Mouse (Mus musculus) telencephalon, adult 2 months (tissue): ENCODE measurements around the gene Fzd2.

ENCODE experiments used
- DNase-seq: peaks from one replicate; pipeline ENCODE4 v3.0.0-alpha.2; 2011; ENCODE audit warnings: low read depth, low spot score

The Fzd2 gene

DNA sequence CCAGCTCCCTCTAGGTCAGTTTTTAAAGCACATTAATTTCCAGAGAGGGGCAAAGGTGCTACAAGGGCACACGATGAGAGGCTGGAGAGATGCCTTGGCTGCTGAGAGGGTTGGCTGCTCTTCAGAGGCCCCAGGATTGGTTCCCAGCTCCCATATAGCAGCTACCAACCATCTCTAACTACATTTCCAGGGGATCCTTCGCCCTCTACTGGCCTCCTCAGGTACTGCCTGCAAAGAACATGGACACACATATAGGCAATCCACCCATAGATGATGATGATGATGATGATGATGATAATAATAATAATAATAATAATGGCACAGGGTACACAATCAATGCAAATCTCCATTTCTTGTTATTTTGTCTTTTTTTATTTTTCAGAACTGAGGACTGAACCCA, 15.3 kb downstream of the Fzd2 start:
- no peak for DNase-seq

DNA sequence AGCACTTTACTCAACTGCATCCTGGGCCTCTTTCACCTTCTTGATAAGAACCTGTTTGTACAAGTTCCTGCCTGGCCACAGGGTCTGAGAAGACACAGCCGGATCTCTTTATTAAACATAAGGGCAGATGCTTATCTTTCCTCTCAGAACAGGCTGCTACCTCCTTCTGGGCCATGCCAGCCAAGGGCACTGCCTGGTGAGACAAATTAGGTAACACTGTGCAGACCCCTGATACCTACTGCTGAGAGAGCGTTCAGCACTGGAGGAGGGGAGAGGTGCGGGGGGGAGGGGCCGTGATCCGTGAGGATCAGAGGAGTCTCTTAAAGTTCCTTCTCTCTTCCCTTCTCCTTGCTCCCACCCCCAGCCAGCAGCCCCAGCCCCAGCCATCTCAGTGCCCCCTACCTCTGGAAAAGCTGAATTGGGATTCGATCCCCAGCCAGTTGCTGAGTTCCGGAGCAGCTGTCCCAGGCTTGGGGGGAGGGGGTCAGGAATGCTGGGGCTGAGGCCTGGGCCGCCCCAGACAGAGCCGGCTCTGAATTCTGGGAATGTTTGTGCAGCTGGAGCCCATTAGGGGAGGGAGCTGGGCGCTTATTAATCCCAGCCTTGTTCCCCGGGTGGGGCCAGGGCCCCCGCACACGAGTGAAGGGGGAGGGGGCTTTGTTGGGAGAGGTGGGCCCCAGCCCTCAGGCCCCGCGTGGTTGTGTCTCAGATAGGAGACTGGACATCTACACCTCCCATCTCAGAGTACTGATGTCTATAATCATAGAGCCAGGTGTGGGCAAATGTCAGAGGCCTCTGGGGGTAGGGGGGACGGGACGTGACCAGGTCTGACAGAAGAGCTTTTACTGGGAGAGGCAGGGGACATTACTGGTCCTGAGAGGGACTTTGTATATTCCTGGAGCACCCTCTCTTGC, 19.9 kb downstream of the Fzd2 start:
- DNase-seq = no peak

DNA sequence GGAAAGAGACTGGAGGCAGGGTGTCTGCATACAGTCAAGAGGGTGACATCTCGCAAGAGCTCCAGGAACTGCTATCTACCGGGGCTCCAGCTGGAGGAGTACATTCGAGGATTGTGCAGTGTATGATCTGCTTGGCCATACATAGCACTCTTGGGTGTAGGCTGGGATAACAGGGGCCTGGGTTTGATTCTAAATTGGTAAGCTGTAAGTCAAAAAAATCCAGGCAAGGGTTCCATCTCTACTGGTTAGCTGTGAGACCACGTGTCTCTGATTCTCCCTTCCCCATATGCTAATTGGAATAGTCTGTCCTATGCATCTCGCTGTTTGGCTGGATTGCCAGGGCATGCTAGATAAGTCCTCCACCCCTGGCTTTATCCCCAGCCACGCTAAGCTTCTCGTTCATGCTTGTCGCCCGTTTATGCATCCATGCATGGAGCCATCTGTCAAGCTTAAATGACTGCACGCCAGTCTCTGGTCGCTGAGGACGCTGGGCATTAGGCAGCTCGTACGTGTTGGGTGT, 20.8 kb downstream of the Fzd2 start:
- DNase-seq = no peak

DNA sequence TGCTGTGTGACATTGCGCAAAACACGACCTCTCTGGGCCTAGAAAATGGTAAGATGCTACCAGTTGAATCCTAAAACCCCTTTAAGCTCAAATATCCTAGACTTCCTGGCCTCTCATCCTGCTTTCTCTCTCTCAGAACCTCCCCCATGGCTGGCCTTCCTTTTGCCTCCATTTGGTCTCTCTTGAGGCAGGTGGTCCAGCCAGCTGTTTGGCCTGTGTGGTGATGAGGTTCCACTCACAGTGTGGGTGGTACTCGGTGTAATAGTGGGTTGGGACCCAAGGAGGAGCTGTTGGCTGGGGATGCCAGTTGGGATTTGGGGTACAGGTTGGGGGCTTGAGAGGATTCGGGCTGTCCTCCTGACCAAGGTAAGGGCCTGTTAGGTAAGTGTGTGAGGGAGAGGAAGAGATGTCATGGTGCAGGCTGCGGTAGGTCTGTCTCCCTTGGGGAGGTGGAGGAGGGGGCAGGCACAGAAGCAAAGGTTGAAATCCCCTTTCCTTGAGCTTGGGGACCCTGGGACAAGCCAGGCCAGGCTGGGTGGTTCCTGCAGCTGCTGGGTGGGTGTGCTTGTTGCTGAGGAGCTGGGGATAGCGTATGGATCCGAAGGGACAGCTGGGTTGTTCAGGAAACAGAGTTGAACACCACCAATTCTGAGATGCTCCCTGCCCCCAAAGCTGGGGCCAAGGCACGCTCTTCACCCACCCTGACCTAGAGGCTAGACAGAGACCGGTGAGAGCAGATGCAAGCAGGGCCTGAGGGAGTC, 23.2 kb downstream of the Fzd2 start:
- DNase-seq = no peak

GRCm38 (mm10) chr11:102628529-102628928, 24.3 kb downstream of the Fzd2 start:
- DNase-seq = no peak

- no peak for DNase-seq
Observed at GRCm38 (mm10) chr11:102629375-102629774, 25.2 kb downstream of the Fzd2 start.

- no peak for DNase-seq
Observed at GRCm38 (mm10) chr11:102630731-102631130, 26.5 kb downstream of the Fzd2 start.

DNA sequence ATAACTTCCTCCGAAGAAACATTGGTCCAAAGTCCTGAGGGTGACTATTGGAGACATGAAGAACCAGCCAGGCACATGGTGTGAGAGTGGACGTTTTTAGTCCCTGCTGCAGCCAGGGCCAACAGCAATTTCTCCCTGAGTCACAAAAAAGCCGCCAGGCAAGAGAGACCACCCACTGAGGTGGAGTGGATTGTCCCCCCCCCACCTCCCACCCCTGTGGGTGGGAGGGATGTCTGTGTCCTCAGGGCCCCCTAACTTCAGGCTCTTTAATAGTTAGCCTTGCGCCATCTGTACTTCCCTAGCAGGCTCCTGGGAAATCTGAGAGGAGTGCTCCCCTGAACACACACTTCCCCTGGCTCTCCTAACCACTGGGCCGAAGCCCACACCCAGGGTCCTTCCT, 27.0 kb downstream of the Fzd2 start:
- no peak for DNase-seq

GRCm38 (mm10) chr11:102632725-102633124, 28.5 kb downstream of the Fzd2 start:
- no peak for DNase-seq

GRCm38 (mm10) chr11:102633379-102633778, 29.2 kb downstream of the Fzd2 start:
- DNase-seq = no peak

DNA sequence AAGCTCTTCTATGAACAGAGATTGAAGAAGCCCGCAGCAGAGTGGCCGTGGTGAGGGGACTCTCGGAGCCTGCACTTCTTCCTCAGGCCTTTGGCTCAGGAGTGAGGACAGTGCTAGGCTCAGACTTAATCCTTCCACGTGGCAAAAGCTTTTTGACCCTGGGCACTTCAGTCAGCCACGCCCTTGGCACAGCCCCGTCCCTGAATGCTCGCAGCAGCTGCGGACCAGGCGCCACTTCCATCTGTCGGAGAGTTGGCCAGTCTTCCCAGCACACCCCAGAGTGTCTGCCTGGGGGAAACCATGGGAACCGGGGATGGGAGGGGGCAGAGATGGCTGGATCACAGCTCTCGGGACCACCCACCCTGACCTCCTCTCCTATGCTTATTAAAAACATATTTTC, 32.7 kb downstream of the Fzd2 start:
- DNase-seq = no peak

- no peak for DNase-seq
Observed at GRCm38 (mm10) chr11:102643891-102644382, 39.7 kb downstream of the Fzd2 start.

DNA sequence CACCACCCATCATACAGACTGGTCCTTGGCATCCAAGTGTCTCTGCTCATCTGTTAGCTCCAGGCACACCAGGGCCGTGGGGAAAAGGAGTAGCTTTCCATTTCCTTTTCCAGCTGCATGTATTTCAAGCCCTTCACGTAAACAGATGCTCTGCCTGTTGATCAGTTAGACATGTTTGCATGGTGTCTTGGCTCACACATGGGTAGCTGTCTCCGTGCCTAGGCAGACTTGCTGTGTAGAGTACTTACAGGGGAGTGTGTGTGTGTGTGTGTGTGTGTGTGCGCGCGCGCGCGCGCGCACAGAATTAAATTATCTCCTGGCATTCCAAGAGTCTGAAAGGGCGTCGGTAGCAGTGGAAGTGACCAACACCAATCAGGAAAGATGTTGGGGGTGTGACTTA, 42.0 kb downstream of the Fzd2 start:
- no peak for DNase-seq

- no peak for DNase-seq
Observed at GRCm38 (mm10) chr11:102647885-102648284, 43.7 kb downstream of the Fzd2 start.

DNA sequence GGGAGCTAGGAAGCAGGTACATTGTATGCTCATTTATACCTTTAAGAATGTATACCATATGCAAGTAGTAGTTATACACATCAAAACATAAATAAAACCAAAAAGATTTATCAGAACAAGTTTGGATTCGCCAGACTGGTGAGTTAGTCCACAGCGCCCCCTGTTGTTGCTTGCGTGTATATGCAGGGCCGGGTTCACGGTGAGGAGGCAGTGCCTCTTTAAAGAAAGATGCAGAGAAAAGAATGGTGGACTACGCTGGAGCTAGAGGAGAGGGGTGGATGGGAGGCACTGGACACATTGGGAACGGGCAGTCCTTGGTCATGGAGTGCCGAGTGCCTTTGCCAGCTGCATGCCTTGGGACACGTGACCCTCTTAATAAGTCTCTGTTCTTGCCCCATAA, 47.2 kb downstream of the Fzd2 start:
- DNase-seq = peak; percentile 27

DNA sequence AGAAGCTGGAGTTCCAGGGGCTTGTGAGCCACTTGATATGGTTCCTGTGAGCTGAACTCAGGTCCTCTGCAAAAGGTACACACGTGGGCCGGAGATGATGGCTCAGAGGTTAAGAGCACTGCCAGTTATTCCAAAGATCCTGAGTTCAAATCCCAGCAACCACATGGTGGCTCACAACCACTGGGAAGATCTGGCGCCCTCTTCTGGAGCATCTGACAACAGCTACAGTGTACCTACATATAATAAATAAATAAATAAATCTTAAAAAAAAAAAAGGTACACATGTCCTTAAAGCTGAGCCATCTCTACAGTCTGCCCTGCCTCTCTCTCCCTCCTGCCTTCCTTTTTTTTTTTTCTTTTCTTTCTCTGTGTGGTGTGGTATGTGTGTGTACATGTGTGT, 48.6 kb downstream of the Fzd2 start:
- DNase-seq = no peak

DNA sequence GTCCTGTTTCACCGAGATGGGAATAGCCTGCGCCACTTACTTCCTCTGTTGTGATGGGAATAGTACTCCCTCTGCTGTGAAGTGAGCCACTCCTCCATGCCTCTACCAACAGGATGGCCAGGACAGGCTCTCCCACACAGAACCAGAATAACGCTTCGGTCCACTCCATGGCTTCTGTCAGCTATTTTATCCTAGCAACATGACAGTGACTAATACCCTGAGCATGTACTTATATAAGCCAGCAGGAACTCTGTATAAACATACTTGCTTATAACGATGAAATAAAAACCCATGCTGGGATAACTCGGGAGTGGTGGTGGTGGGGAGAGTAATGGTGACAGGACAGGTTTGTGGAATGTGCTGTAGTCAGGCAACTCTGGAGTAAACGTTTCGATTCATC, 51.7 kb downstream of the Fzd2 start:
- DNase-seq = peak; percentile 41

DNA sequence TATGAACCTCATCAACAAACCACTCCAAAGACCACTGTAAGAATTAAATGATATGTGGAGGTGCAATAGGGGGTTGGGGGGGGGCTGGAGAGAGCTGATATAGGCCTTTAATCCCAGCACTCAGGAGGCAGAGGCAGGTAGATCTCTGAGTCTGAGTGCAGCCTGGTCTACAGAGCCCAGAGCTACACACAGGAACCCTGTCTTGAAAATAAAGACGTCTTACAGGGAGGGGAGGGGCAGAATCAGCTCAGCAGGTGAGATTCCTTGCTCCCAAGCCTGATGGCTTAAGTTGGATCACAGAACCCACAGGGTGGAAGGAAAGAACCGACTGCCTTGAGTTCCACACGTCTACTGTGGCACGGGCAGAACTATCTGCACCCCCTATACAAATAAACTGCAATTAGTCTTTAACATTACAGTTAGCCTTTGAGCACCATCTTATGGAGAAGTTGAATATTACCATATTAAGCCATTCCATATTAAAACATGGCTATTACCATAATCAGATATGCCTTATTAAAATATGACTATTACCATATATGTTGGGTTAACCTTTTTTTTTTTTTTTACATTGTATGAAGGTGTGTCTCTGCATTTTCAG, 52.2 kb downstream of the Fzd2 start:
- DNase-seq = no peak

- DNase-seq = no peak
Observed at GRCm38 (mm10) chr11:102656931-102657330, 52.7 kb downstream of the Fzd2 start.
